Mouse (Mus musculus): Measurements from ENCODE around the gene Panx1. TPM values are rescaled to one million over a fixed set of nuclear protein-coding genes. Genes with fewer than 3 reads are reported as not detected.

The Panx1 gene
- total RNA-seq, 2 experiments from 2014 or later = 3.8 to 4.7 TPM

DNA sequence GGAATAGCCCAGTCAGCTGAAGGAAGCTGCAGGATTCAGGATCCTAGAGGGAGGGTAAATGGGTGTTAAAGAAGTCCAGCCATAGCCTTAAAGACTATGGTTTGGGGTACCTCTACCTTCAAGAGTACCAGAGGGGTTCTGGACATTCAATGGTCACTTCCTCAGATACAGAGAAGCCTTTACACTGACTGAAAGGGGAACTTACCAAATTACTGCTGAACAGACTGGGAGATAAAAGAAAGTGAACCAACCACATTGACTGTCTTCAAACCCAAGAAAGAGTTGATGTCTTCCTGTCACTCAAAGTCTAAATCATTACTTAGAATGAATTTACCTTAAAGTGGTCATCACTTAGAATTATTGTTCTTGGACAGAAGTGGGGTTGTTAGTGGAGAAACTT lies 62.6 kb downstream of the Panx1 start:
- no peak for DNase-seq (ENCODE audit: low spot score)
- intact Hi-C loops (cut with DNase I) = no loop called here

DNA sequence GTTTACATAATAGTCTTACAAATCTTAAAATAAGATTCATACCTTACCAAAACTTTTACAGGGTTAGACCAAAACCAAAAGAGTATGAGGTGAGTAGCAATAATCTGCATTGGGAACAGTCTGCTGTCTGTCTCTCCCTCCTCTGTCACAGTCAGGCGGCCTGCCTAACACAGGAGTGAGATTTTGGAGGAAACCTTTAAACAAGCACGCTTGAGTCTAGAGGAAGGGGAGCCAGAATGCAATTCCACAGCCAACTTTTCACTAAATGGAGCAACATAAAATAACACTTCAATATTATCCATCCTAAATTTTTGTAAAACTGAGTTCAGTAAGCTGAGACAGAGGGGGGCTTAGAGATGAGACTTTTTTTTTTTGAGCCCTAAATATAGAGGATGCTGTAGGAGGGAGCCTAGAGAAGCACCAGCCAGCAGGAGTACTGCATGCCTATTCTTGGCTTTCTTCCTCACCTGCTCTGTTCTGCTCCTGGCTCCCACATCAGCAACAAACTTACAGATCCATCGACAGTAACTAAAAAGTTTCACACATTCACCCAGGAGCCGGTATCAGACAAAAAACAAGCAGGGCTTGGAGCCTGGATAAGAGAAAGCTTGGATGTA lies 63.6 kb downstream of the Panx1 start:
- DNase-seq (ENCODE audit: low spot score) = no peak
- intact Hi-C loops (cut with DNase I) = no loop called here

DNA sequence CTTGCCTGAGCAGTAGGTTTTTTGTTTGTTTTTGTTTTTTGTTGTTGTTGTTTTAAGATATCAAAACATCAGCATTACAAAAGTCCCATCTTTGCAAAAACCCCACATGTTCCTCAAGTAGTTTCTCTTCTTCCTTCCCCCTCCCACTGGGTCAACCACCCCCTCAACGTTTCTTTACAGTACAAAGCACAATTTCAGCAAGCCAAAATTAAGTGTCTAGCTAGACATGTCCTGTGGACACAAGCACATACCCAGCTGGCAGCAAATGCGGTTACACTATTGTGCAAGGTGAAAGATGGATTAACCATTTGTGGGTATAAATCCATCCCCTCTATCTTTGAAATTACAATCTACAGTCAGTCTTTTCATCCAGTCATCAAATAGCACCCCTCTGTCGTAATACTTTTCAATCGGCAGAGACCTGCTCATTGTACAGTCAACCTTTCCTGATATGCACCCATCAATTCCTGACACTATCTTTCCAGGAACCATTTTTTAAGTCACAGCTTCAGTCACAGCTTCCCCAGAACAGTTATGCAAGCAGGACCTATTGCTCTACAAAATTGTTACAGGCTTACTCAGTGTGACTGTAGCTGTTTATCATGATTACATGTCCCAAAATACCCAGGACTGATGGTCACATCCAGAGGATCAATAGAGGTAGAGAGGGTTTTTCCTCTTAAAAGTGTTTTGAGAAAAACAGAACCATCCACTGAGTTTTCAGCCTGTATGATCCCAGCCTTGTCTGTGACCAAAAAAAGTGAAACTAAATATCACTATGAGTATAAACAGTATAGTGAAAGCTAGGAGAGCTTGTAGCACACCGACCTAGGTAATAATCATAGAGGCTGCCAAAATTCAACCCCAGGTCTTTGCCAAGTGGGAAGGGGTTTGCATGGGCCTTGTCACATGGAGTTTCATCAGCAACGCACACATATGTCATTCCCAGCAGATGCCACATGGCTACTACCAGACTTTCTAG lies 70.7 kb downstream of the Panx1 start:
- DNase-seq (ENCODE audit: low spot score) = no peak
- intact Hi-C loops (cut with DNase I) = no loop called here

DNA sequence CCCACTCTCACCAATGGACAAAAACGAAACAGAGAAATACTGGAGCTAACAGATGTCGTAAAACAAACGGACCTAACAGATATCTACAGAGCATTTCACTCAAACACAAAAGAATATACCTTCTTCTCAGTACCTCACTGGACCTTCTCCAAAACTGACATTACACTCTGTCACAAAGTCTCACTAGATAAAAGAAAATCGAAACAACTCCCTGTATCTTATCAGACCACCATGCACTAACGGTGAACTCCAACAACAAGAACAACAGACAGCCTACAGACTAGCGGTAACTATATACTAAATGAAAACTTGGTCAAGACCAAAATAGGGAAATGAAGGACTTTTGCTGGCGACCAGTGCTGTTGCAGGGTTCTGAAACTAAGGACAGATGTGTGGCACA lies 71.5 kb downstream of the Panx1 start:
- DNase-seq (ENCODE audit: low spot score) = no peak
- intact Hi-C loops (cut with DNase I) = no loop called here

DNA sequence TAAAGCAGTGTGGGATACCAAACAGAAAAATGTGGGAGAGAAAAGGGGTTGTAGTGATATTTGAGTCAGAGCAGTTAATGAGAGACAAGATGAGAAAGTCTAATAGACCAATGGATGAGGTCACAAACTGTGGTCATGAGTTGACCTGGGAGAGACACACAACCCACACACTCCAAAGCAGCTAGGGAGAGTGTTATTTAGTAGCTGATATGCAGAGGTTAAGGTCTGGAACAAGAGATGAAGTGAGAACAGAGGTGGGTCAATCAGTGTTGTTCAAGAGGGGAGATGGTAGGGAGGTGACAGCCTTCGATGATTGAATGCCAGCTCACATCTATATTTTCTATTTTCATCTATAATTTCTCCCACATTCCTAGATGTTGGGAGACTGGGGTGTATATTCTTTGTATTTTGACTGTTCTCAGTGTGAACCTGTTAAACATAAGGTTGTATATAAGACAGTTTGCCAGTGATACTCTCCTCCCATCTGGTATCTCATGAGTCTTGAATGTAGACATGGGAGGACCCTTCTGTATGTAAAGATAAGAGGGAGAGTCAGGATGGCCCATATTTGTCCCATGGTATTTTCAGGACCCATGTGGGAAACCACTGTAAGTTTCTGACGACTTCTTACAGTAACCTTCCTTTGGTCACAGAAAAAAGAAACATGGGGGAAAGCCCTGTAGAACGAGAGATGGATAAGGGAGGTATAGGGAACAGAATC lies 74.3 kb downstream of the Panx1 start:
- no peak for DNase-seq (ENCODE audit: low spot score)
- intact Hi-C loops (cut with DNase I) = no loop called here

DNA sequence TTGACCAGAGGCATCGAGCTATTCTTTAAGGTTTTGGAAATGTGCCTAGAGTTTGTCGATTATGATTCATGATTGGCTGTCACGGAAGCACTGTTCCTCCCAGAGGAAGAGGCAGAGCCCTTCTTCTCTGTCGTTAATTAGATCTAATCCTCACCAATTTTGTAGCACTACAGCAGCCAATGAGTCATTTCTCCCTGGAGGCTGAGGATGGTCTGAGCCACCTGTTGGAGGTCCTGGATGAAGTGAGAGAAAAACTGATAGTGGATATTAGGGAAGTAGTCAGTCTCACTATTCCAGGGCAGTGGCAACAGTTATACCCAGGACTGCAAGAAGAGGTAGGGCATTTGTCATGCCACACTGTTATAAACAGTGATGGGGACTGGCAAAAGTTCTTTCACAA lies 75.1 kb downstream of the Panx1 start:
- intact Hi-C loops (cut with DNase I) = no loop called here

DNA sequence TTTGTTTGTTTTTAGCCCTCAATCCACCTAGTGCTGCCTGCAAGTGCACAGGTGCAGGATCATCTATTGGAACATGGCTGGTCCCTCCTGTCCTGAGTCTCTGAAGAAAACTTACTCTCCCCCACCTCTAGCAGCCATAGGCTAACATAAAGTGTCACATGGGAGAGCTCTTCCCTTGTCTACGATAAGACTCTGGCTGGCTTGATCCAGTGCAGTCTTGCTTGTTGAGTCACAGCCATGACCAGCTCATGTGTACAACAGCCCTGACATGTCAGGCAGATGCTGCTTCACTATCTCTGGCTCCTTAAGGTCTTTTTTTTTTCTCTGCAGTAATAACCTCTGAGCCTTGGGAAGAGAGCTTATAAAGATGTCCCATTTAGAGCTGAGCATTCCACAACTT lies 77.7 kb downstream of the Panx1 start:
- intact Hi-C loops (cut with DNase I) = no loop called here
- DNase-seq (ENCODE audit: low spot score) = no peak

More for the DNA sequence above, 75.1 kb downstream of the Panx1 start:
- no peak for DNase-seq (ENCODE audit: low spot score)

DNA sequence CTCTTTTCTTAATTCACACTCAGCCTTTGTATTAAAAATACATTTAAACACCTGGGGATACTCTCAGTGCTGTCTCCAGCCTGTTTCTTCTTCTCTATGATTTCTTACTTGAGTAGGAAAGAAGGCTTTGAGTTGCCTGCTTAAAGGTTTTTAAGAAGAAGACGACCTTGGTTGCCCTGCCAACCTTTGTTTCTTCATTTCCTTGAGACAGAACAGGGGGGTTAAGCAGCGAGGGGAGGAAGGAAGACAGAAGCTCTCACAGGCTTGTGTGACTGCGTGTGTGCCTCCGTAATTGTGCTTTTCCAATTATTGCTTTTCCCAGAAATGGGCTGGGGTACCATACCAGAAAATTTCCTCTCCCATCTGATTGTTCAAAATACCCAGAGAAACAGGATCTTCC lies 78.5 kb downstream of the Panx1 start:
- no peak for DNase-seq (ENCODE audit: low spot score)
- intact Hi-C loops (cut with DNase I) = no loop called here

DNA sequence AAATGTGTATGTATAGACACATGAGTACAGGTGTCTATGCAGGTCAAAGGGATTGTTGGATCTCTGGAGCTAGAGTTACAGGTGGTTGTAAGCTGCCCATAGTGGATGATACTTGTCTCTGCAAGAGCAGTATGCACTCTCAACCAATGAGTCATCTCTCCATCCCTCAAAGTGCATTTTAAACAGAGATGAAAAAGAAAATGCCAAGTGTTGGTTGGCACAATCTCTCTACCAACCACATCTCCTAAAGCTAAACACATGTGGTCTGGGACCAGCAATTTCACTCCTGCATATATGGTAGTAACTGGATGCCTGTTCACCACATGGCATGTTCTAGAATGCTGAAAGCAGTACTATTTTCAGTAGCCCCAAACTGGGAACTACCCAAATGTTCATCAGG lies 79.9 kb downstream of the Panx1 start:
- intact Hi-C loops (cut with DNase I) = no loop called here
- DNase-seq (ENCODE audit: low spot score) = no peak

DNA sequence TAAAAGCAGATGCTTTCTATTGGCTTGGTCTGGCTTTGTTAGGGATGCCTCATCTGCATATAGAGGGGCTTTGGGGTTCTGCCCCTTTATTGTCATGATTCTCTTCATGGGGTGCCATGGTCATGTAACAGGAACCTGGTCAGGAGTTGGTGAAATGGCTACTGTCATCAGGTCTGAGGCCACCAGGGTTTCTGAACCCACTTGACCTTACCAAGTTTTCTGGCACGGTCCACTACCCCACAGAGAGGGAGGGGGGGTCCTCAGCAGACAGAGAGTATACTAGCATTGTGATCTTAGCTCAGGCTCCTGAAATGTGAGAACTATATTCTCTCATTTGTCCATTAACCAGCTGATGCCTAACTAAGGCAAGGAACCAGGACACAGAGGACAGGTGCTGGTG lies 82.5 kb downstream of the Panx1 start:
- intact Hi-C loops (cut with DNase I) = no loop called here
- DNase-seq (ENCODE audit: low spot score) = no peak

DNA sequence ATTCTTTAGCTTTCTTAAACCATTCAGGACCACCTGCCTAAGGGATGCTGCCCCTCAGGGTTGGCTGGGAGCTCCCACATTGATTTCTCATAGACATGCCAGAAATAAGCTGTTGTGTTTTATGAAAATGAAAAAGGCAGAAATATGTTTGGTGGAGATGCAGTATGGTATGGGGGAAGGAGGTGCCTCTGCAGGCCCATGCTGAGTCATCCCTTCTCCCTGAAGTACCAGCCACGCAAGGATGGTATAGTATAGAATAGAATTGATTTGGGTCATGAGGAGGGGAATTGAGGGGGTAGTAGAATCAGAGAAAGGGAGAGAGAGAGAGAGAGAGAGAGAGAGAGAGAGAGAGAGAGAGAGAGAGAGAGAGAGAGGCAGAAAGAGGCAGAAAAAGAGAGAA lies 90.6 kb downstream of the Panx1 start:
- DNase-seq (ENCODE audit: low spot score) = no peak
- intact Hi-C loops (cut with DNase I) = no loop called here

Other genes with a start within 250 kb of the Panx1 start
- not detected for gene Gpr83, start 185.3 kb downstream of the Panx1 start, total RNA-seq (2021)
- gene Izumo1r, start 141.5 kb downstream of the Panx1 start, total RNA-seq (2021) = not detected
- under 1 TPM; 0.08 to 0.11 TPM for gene Hephl1, start 66.6 kb upstream of the Panx1 start, total RNA-seq (2021)
- gene Vstm5, start 193.6 kb upstream of the Panx1 start, total RNA-seq (2021) = under 1 TPM; 0.21 to 0.59 TPM
- gene Med17, start 234.5 kb upstream of the Panx1 start, total RNA-seq (2021) = 10 to 100 TPM; 15.1 to 15.7 TPM